Mouse (Mus musculus) hindbrain, embryonic 16.5 days (tissue): Measurements from ENCODE around the gene Zmynd8. TPM values are rescaled to one million over a fixed set of nuclear protein-coding genes. Genes with fewer than 3 reads are reported as not detected.
A peak's percentile ranks its signal among the peaks of the same experiment; 100 is the strongest.

Experiments used
- ATAC-seq: fragments of 200-750 bp; cut with Nextera tagmentation; 2 replicates; pipeline ENCODE4 v1.8.0; 2017; ENCODE audit warnings: moderate TSS enrichment, moderate library complexity
- H3K27ac ChIP-seq: fragments of 300-500 bp; sonication (generic); 2 replicates; pipeline ENCODE4 v1.5.1; 2014; ENCODE audit warnings: low read depth, mild to moderate bottlenecking, control low read depth, low read length, moderate library complexity
- H3K27me3 ChIP-seq: fragments of 300-500 bp; sonication (generic); replicated peaks from 2 replicates; pipeline ENCODE4 v1.6.1; 2014; ENCODE audit warnings: low read length; ENCODE audit not compliant: control insufficient read depth, insufficient read depth
- H3K36me3 ChIP-seq: fragments of 300-500 bp; sonication (generic); 2 replicates; pipeline ENCODE4 v1.6.1; 2014; ENCODE audit warnings: mild to moderate bottlenecking, low read length, moderate library complexity, mixed read lengths; ENCODE audit not compliant: control insufficient read depth, insufficient read depth
- H3K4me1 ChIP-seq: fragments of 300-500 bp; sonication (generic); 2 replicates; pipeline ENCODE4 v1.6.1; 2014; ENCODE audit warnings: low read depth, low read length; ENCODE audit not compliant: control insufficient read depth, insufficient read depth
- H3K4me2 ChIP-seq: fragments of 300-500 bp; sonication (generic); 2 replicates; pipeline ENCODE4 v1.6.1; 2014; ENCODE audit warnings: mild to moderate bottlenecking, low read length, control low read depth, moderate library complexity
- H3K4me3 ChIP-seq: fragments of 300-500 bp; sonication (generic); 2 replicates; pipeline ENCODE4 v1.5.1; 2014; ENCODE audit warnings: mild to moderate bottlenecking, low read length, control low read depth, moderate library complexity
- H3K9ac ChIP-seq: fragments of 300-500 bp; sonication (generic); 2 replicates; pipeline ENCODE4 v1.6.1; 2014; ENCODE audit warnings: low read depth, mild to moderate bottlenecking, control low read depth, low read length, moderate library complexity
- H3K9me3 ChIP-seq: fragments of 300-500 bp; sonication (generic); 2 replicates; pipeline ENCODE4 v1.6.1; 2014; ENCODE audit warnings: mild to moderate bottlenecking, low read length, moderate library complexity; ENCODE audit not compliant: control insufficient read depth
- WGBS: fragments of 180-500 bp; shearing (Covaris S2); extraction: QIAGEN DNeasy Blood & Tissue Kit; methylation state at CpG from one replicate; pipeline ENCODE4 v1.1.7; 2014; 5-methylcytosine and 5-hydroxymethylcytosine counted together
- polyA plus RNA-seq: library from polyadenylated mRNA; unstranded; fragments of >200 nt; fragmentation: Nextera tagmentation; extraction: Ambion mirVana; gene quantifications from 2 replicates; pipeline ENCODE4 v1.2.1, GENCODE M21; 2015

Zmynd8 gene
- polyA plus RNA-seq, 1 experiment from 2014 or later: 66.4 TPM

- H3K4me3 ChIP-seq: no peak overlapping the region
- peaks cover 26% of the 10 kb centered on the region for H3K36me3 ChIP-seq
- no peaks in the 10 kb centered on the region for H3K27me3 ChIP-seq
- no peak for ATAC-seq
- no peak overlapping the region for H3K9ac ChIP-seq
- no peaks in the 10 kb centered on the region for H3K9me3 ChIP-seq
- H3K4me1 ChIP-seq: peaks cover 4% of the 10 kb centered on the region; the same call in 1 of the 2 replicates
- peak overlapping the region; percentile 30; the same call in 1 of the 2 replicates for H3K27ac ChIP-seq
- WGBS: 48% methylated on average over 2 of the region's 2 CpGs
- no peak overlapping the region for H3K4me2 ChIP-seq
Observed at GRCm38 (mm10) chr2:165839317-165839652, 59.5 kb downstream of the Zmynd8 start.

GRCm38 (mm10) chr2:165838606-165839316 lies 60.1 kb downstream of the Zmynd8 start:
- Histone ChIP-seq H3K9ac (no peak overlapping the region), H3K9me3 (no peaks in the 10 kb centered on the region)

GRCm38 (mm10) chr2:165834601-165835000 lies 64.2 kb downstream of the Zmynd8 start:
- no peak for ATAC-seq
- Histone ChIP-seq H3K36me3 (peaks cover 43% of the 10 kb centered on the region), H3K9ac (no peak overlapping the region), H3K27me3 (no peaks in the 10 kb centered on the region), H3K4me1 (peaks cover 4% of the 10 kb centered on the region), H3K9me3 (no peaks in the 10 kb centered on the region), H3K4me2 (no peak overlapping the region), H3K4me3 (no peak overlapping the region), H3K27ac (no peak overlapping the region)
- WGBS: 91% methylated on average over 13 of the region's 13 CpGs

More at GRCm38 (mm10) chr2:165838606-165839316, 60.1 kb downstream of the Zmynd8 start:
- 51% methylated on average over 23 of the region's 23 CpGs for WGBS
- ATAC-seq: no peak
- Histone ChIP-seq H3K27ac (peak overlapping the region; percentile 2; the same call in 1 of the 2 replicates), H3K36me3 (peaks cover 26% of the 10 kb centered on the region), H3K27me3 (no peaks in the 10 kb centered on the region), H3K4me2 (no peak overlapping the region), H3K4me3 (no peak overlapping the region), H3K4me1 (peaks cover 4% of the 10 kb centered on the region; the same call in 1 of the 2 replicates)

- Histone ChIP-seq H3K4me1 (no peaks in the 10 kb centered on the region; the same call in 1 of the 2 replicates), H3K36me3 (peaks cover 43% of the 10 kb centered on the region), H3K27ac (no peak overlapping the region), H3K27me3 (no peaks in the 10 kb centered on the region), H3K9ac (no peak overlapping the region), H3K4me2 (no peak overlapping the region), H3K4me3 (no peak overlapping the region), H3K9me3 (no peaks in the 10 kb centered on the region)
- no peak for ATAC-seq
- 60% methylated on average over 9 of the region's 9 CpGs for WGBS
Observed at GRCm38 (mm10) chr2:165833468-165833867, 65.3 kb downstream of the Zmynd8 start.

- no peak overlapping the region for H3K4me3 ChIP-seq
- no peaks in the 10 kb centered on the region for H3K27me3 ChIP-seq
- no peaks in the 10 kb centered on the region; the same call in 1 of the 2 replicates for H3K4me1 ChIP-seq
- peaks cover 44% of the 10 kb centered on the region for H3K36me3 ChIP-seq
- ATAC-seq: no peak
- H3K27ac ChIP-seq: no peak overlapping the region
- H3K9ac ChIP-seq: no peak overlapping the region
- H3K9me3 ChIP-seq: no peaks in the 10 kb centered on the region
- H3K4me2 ChIP-seq: no peak overlapping the region
- WGBS: 86% methylated on average over 9 of the region's 9 CpGs
Observed at GRCm38 (mm10) chr2:165832720-165833119, 66.1 kb downstream of the Zmynd8 start.

GRCm38 (mm10) chr2:165832295-165832694 lies 66.5 kb downstream of the Zmynd8 start:
- H3K27me3 ChIP-seq: no peaks in the 10 kb centered on the region
- no peak for ATAC-seq
- H3K9me3 ChIP-seq: no peaks in the 10 kb centered on the region
- 64% methylated on average over 9 of the region's 9 CpGs for WGBS
- no peaks in the 10 kb centered on the region; the same call in 1 of the 2 replicates for H3K4me1 ChIP-seq
- peak overlapping the region; percentile 18; the same call in 1 of the 2 replicates for H3K27ac ChIP-seq
- H3K4me2 ChIP-seq: no peak overlapping the region
- H3K9ac ChIP-seq: no peak overlapping the region
- H3K4me3 ChIP-seq: no peak overlapping the region
- H3K36me3 ChIP-seq: peaks cover 44% of the 10 kb centered on the region

- Histone ChIP-seq H3K27me3 (no peaks in the 10 kb centered on the region), H3K9ac (no peak overlapping the region), H3K9me3 (no peaks in the 10 kb centered on the region), H3K36me3 (peaks cover 45% of the 10 kb centered on the region), H3K4me3 (no peak overlapping the region), H3K27ac (no peak overlapping the region; the same call in 1 of the 2 replicates), H3K4me1 (no peaks in the 10 kb centered on the region; the same call in 1 of the 2 replicates), H3K4me2 (no peak overlapping the region)
- WGBS: 78% methylated on average over 8 of the region's 8 CpGs
- ATAC-seq: no peak
Observed at GRCm38 (mm10) chr2:165831637-165832289, 67.1 kb downstream of the Zmynd8 start.

- Histone ChIP-seq H3K27me3 (no peaks in the 10 kb centered on the region), H3K4me1 (peaks cover 5% of the 10 kb centered on the region), H3K4me2 (no peak overlapping the region), H3K4me3 (no peak overlapping the region), H3K27ac (no peak overlapping the region), H3K9me3 (no peaks in the 10 kb centered on the region), H3K36me3 (peaks cover 37% of the 10 kb centered on the region), H3K9ac (no peak overlapping the region)
- WGBS: 55% methylated on average over 12 of the region's 12 CpGs
- ATAC-seq: no peak
Observed at GRCm38 (mm10) chr2:165828770-165829169, 70.0 kb downstream of the Zmynd8 start.

- no peaks in the 10 kb centered on the region for H3K27me3 ChIP-seq
- H3K9me3 ChIP-seq: no peaks in the 10 kb centered on the region
- H3K4me3 ChIP-seq: no peak overlapping the region
- H3K9ac ChIP-seq: no peak overlapping the region
- 60% methylated on average over 10 of the region's 10 CpGs for WGBS
- H3K4me1 ChIP-seq: peaks cover 5% of the 10 kb centered on the region
- ATAC-seq: peak; percentile 55
- H3K36me3 ChIP-seq: peaks cover 29% of the 10 kb centered on the region
- no peak overlapping the region for H3K4me2 ChIP-seq
- H3K27ac ChIP-seq: 0 out of 2 replicates have a peak overlapping the region, but pooled peaks have one; percentile 2
Observed at GRCm38 (mm10) chr2:165825964-165826712, 72.7 kb downstream of the Zmynd8 start.
